ENCODE assay signal across 11 mouse cellular contexts in the genomic region with DNA sequence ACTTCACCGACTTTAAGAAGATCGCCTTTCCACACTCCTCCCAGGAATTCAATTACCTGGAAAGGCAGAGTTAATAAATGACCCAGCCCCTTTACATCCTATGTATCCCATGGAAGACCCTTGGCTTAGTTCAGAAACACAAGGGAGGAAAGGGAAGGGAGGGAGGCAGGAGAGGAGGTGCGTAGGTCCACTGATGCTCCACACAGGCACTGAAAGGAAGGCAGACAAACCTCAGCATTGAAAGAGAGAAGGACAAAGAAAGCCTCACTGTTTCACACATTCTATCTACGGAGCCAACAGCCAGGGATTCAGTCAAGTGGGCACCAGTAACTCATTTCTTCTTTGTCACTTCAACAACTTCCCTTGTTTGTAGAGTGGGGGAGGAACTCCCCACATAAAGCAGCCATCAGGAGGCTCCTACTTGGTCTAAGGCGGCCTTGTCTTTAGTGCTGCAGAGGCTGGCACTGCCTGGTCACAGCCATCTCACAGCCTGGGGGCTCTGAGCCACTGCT.
DNase-seq lines count a peak whose midpoint lies in the region; ATAC-seq and TF ChIP-seq lines count a peak whose summit lies in the region.
"Had no signal": no experiment of that assay in that cellular context is flagged by ENCODE, and none has a peak within 500 bp of the region (broad histone marks: within the 10 kb centered on the region; RNA-seq: fewer than 3 reads in every experiment).

No protein-coding gene starts in this region.

- TF ChIP-seq EP300 in liver, postnatal 0 days (IDR thresholded peaks at IDR 0.05; ENCODE audit: low read depth): no peak

- 78% methylated on average over 5 of the region's 5 CpGs for WGBS in forebrain, embryonic 10.5 days
- 70% methylated on average over 5 of the region's 5 CpGs for WGBS in forebrain, embryonic 11.5 days
- WGBS in liver, postnatal 0 days (ENCODE audit: insufficient replicate concordance): 75% methylated on average over 5 of the region's 5 CpGs
- WGBS in liver, embryonic 12.5 days (ENCODE audit: insufficient replicate concordance): 84% methylated on average over 5 of the region's 5 CpGs
- WGBS in neural tube, embryonic 14.5 days: 29% methylated on average over 5 of the region's 5 CpGs

- peak overlapping the region; percentile 60 for H3K27ac ChIP-seq in forebrain, embryonic 10.5 days
- H3K27ac ChIP-seq in forebrain, embryonic 11.5 days (ENCODE audit: low read depth, low read length): no peak overlapping the region
- no peak overlapping the region; the same call in 1 of the 2 replicates for H3K27ac ChIP-seq in liver, postnatal 0 days (ENCODE audit: low read depth)
- H3K27ac ChIP-seq in liver, embryonic 12.5 days: no peak overlapping the region
- H3K27ac ChIP-seq in neural tube, embryonic 14.5 days (ENCODE audit: low read depth, low read length): 0 out of 2 replicates have a peak overlapping the region, but pooled peaks have one; percentile 28
- H3K27ac ChIP-seq: heart, embryonic 13.5 days had no signal

- peaks cover 14% of the 10 kb centered on the region for H3K4me1 ChIP-seq in forebrain, embryonic 10.5 days
- peaks cover 3% of the 10 kb centered on the region; the same call in 1 of the 2 replicates for H3K4me1 ChIP-seq in forebrain, embryonic 11.5 days (replicated peaks; ENCODE audit: control insufficient read depth, insufficient read depth, low read length)
- H3K4me1 ChIP-seq in liver, postnatal 0 days (ENCODE audit: insufficient read depth): peaks cover 48% of the 10 kb centered on the region
- H3K4me1 ChIP-seq in liver, embryonic 12.5 days: peaks cover 78% of the 10 kb centered on the region
- 0 out of 2 replicates have a peak, but pooled peaks cover 3% of the 10 kb centered on the region for H3K4me1 ChIP-seq in neural tube, embryonic 14.5 days (ENCODE audit: control insufficient read depth, insufficient read depth, low read length)

- ATAC-seq in forebrain, embryonic 11.5 days (replicated peaks; ENCODE audit: low FRiP score): no peak
- no peak for ATAC-seq in liver, postnatal 0 days
- ATAC-seq in liver, embryonic 12.5 days: no peak
- ATAC-seq in neural tube, embryonic 14.5 days (ENCODE audit: low read depth): peak; percentile 31; the same call in 1 of the 2 replicates
- no peak for ATAC-seq in megakaryocyte-erythroid progenitor cell, adult 5-6 weeks (replicated peaks; ENCODE audit: low FRiP score, low TSS enrichment, poor library complexity, severe bottlenecking)

- H3K36me3 ChIP-seq in forebrain, embryonic 10.5 days (replicated peaks): peaks cover 50% of the 10 kb centered on the region
- no peaks in the 10 kb centered on the region for H3K36me3 ChIP-seq in forebrain, embryonic 11.5 days (ENCODE audit: control insufficient read depth, insufficient read depth, low read length)
- peaks cover 13% of the 10 kb centered on the region for H3K36me3 ChIP-seq in liver, postnatal 0 days (replicated peaks; ENCODE audit: insufficient read depth, low read length)
- peaks cover 81% of the 10 kb centered on the region for H3K36me3 ChIP-seq in liver, embryonic 12.5 days
- H3K36me3 ChIP-seq in neural tube, embryonic 14.5 days (ENCODE audit: control insufficient read depth, insufficient read depth, low read length): no peaks in the 10 kb centered on the region

- no peaks in the 10 kb centered on the region; the same call in 1 of the 2 replicates for H3K9me3 ChIP-seq in forebrain, embryonic 10.5 days
- H3K9me3 ChIP-seq in forebrain, embryonic 11.5 days (ENCODE audit: control insufficient read depth, low read length): no peaks in the 10 kb centered on the region
- H3K9me3 ChIP-seq in liver, postnatal 0 days (ENCODE audit: low read length): no peaks in the 10 kb centered on the region
- no peaks in the 10 kb centered on the region for H3K9me3 ChIP-seq in liver, embryonic 12.5 days (replicated peaks)
- H3K9me3 ChIP-seq in neural tube, embryonic 14.5 days (ENCODE audit: control insufficient read depth, low read length): no peaks in the 10 kb centered on the region
- H3K9me3 ChIP-seq: heart, embryonic 13.5 days had no signal

- no peaks in the 10 kb centered on the region for H3K27me3 ChIP-seq in forebrain, embryonic 10.5 days (ENCODE audit: poor library complexity, severe bottlenecking)
- no peaks in the 10 kb centered on the region for H3K27me3 ChIP-seq in forebrain, embryonic 11.5 days (ENCODE audit: control insufficient read depth, insufficient read depth, low read length)
- no peaks in the 10 kb centered on the region for H3K27me3 ChIP-seq in liver, postnatal 0 days (ENCODE audit: insufficient read depth, low read length)
- no peaks in the 10 kb centered on the region for H3K27me3 ChIP-seq in liver, embryonic 12.5 days (replicated peaks)
- H3K27me3 ChIP-seq in neural tube, embryonic 14.5 days (ENCODE audit: control insufficient read depth, insufficient read depth, low read length): no peaks in the 10 kb centered on the region
- H3K27me3 ChIP-seq: heart, embryonic 13.5 days had no signal

- no peak overlapping the region for H3K4me2 ChIP-seq in forebrain, embryonic 11.5 days (ENCODE audit: low read depth, low read length, severe bottlenecking)
- no peak overlapping the region for H3K4me2 ChIP-seq in liver, postnatal 0 days (ENCODE audit: low read depth, low read length)
- no peak overlapping the region for H3K4me2 ChIP-seq in liver, embryonic 12.5 days
- H3K4me2 ChIP-seq in neural tube, embryonic 14.5 days (ENCODE audit: low read depth, low read length): no peak overlapping the region
- H3K4me2 ChIP-seq: heart, embryonic 13.5 days had no signal

- no peak for DNase-seq in forebrain, embryonic 10.5 days (ENCODE audit: extremely low spot score, low spot score)
- no peak for DNase-seq in forebrain, embryonic 11.5 days (ENCODE audit: low spot score)
- DNase-seq in liver, postnatal 0 days: no peak
- peak; percentile 27 for DNase-seq in layer of hippocampus, postnatal 10 days (ENCODE audit: low spot score in 2 of 2)
- DNase-seq in thymus, postnatal 0 days (ENCODE audit: low spot score): no peak
- DNase-seq: adrenal gland, postnatal 10 days; kidney, adult 9 months had no signal

- no peak overlapping the region for H3K9ac ChIP-seq in forebrain, embryonic 11.5 days (ENCODE audit: low read length)
- H3K9ac ChIP-seq in liver, postnatal 0 days (replicated peaks): 0 out of 2 replicates have a peak overlapping the region, but pooled peaks have one; percentile 41
- no peak overlapping the region for H3K9ac ChIP-seq in liver, embryonic 12.5 days
- H3K9ac ChIP-seq in neural tube, embryonic 14.5 days (replicated peaks; ENCODE audit: low read depth, low read length): no peak overlapping the region
- H3K9ac ChIP-seq: heart, embryonic 13.5 days had no signal

- TF ChIP-seq CTCF in liver, postnatal 0 days (IDR thresholded peaks at IDR 0.05; ENCODE audit: low read depth): no peak

- no peak overlapping the region for H3K4me3 ChIP-seq in forebrain, embryonic 10.5 days
- H3K4me3 ChIP-seq in forebrain, embryonic 11.5 days (ENCODE audit: low read depth, low read length): no peak overlapping the region
- H3K4me3 ChIP-seq in liver, postnatal 0 days (ENCODE audit: low read depth, low read length): no peak overlapping the region
- H3K4me3 ChIP-seq in liver, embryonic 12.5 days: no peak overlapping the region
- no peak overlapping the region for H3K4me3 ChIP-seq in neural tube, embryonic 14.5 days (ENCODE audit: low read depth, low read length)
- H3K4me3 ChIP-seq: heart, embryonic 13.5 days had no signal

Comparison
In these comparisons a context has a peak if more than half of its experiments do, and no peak if none do; other contexts are left out.
1. H3K27ac ChIP-seq: peak in forebrain, embryonic 10.5 days (single experiment) and neural tube, embryonic 14.5 days (single experiment); none in forebrain, embryonic 11.5 days (single experiment), liver, postnatal 0 days (single experiment) and liver, embryonic 12.5 days (single experiment).
2. DNase-seq: peak in layer of hippocampus, postnatal 10 days (2 of 2); none in forebrain, embryonic 10.5 days (single experiment), forebrain, embryonic 11.5 days (single experiment), liver, postnatal 0 days (single experiment) and thymus, postnatal 0 days (single experiment).